Mouse (Mus musculus): ENCODE results near the gene Tpk1.
"Not testable (repeated sequence)": the region's sequence is repeated elsewhere in the genome, so short reads cannot be mapped to it uniquely, and the experiment has no call there.

The Tpk1 gene

GRCm38 (mm10) chr6:43638865-43639264 is 27.2 kb downstream of the Tpk1 start:
- no peak for DNase-seq

GRCm38 (mm10) chr6:43638119-43638518 is 28.0 kb downstream of the Tpk1 start:
- DNase-seq = no peak

- no peak for DNase-seq
Measured at GRCm38 (mm10) chr6:43636980-43637638, 29.0 kb downstream of the Tpk1 start.

- no peak for DNase-seq
Measured at GRCm38 (mm10) chr6:43633308-43633963, 32.6 kb downstream of the Tpk1 start.

- DNase-seq = no peak
Measured at GRCm38 (mm10) chr6:43632871-43633270, 33.2 kb downstream of the Tpk1 start.

GRCm38 (mm10) chr6:43623448-43623847 is 42.6 kb downstream of the Tpk1 start:
- DNase-seq = not testable (repeated sequence)

GRCm38 (mm10) chr6:43619258-43619657 is 46.8 kb downstream of the Tpk1 start:
- no peak for DNase-seq

- no peak for DNase-seq
Measured at GRCm38 (mm10) chr6:43611770-43612169, 54.3 kb downstream of the Tpk1 start.

GRCm38 (mm10) chr6:43590841-43591541 is 75.1 kb downstream of the Tpk1 start:
- no peak for DNase-seq

- DNase-seq = no peak
Measured at GRCm38 (mm10) chr6:43585274-43585673, 80.8 kb downstream of the Tpk1 start.

GRCm38 (mm10) chr6:43581809-43582208 is 84.3 kb downstream of the Tpk1 start:
- DNase-seq = peak in 1 of 2 experiments; percentile 25

GRCm38 (mm10) chr6:43567885-43568284 is 98.2 kb downstream of the Tpk1 start:
- DNase-seq = no peak

- no peak for DNase-seq
Measured at GRCm38 (mm10) chr6:43562474-43562873, 103.6 kb downstream of the Tpk1 start.

- no peak for DNase-seq
Measured at GRCm38 (mm10) chr6:43551410-43551809, 114.7 kb downstream of the Tpk1 start.

- no peak for DNase-seq
Measured at GRCm38 (mm10) chr6:43546537-43546936, 119.5 kb downstream of the Tpk1 start.

GRCm38 (mm10) chr6:43537252-43537870 is 128.7 kb downstream of the Tpk1 start:
- DNase-seq = no peak

- no peak for DNase-seq
Measured at GRCm38 (mm10) chr6:43535459-43535858, 130.6 kb downstream of the Tpk1 start.

- no peak for DNase-seq
Measured at GRCm38 (mm10) chr6:43533323-43533722, 132.8 kb downstream of the Tpk1 start.

- DNase-seq = no peak
Measured at GRCm38 (mm10) chr6:43532822-43533221, 133.3 kb downstream of the Tpk1 start.

GRCm38 (mm10) chr6:43531996-43532395 is 134.1 kb downstream of the Tpk1 start:
- no peak for DNase-seq

GRCm38 (mm10) chr6:43528996-43529395 is 137.1 kb downstream of the Tpk1 start:
- DNase-seq = no peak

- no peak for DNase-seq
Measured at GRCm38 (mm10) chr6:43525028-43525427, 141.1 kb downstream of the Tpk1 start.

- no peak for DNase-seq
Measured at GRCm38 (mm10) chr6:43522046-43522445, 144.0 kb downstream of the Tpk1 start.

GRCm38 (mm10) chr6:43520218-43520617 is 145.9 kb downstream of the Tpk1 start:
- no peak for DNase-seq

Measured in cerebellum, postnatal 25 days (tissue).